Mouse (Mus musculus) megakaryocyte, embryonic 14.5 days (primary cell): ENCODE measurements around the gene Rrp7a. TPM values are rescaled to one million over a fixed set of nuclear protein-coding genes. Genes with fewer than 3 reads are reported as not detected.
A peak's percentile ranks its signal among the peaks of the same experiment; 100 is the strongest.

Source experiments
- H3K27me3 ChIP-seq: replicated peaks from 2 replicates; pipeline ENCODE3; 2012; ENCODE audit warnings: inconsistent platforms
- H3K36me3 ChIP-seq: replicated peaks from 2 replicates; pipeline ENCODE3; 2012; ENCODE audit warnings: low read length, inconsistent platforms, mixed read lengths
- H3K4me1 ChIP-seq: 2 replicates; pipeline ENCODE4 v1.6.1; 2012; ENCODE audit warnings: inconsistent platforms
- H3K4me3 ChIP-seq: replicated peaks from 2 replicates; pipeline ENCODE3; 2012; ENCODE audit warnings: moderate library complexity, mild to moderate bottlenecking, inconsistent platforms
- H3K9me3 ChIP-seq: 2 replicates; pipeline ENCODE4 v1.6.1; 2012; ENCODE audit warnings: inconsistent platforms
- FLI1 ChIP-seq: IDR thresholded peaks from 2 replicates; pipeline ENCODE4 v1.6.1; 2012; ENCODE audit warnings: low read length, inconsistent platforms, mixed read lengths
- GATA1 ChIP-seq: IDR thresholded peaks from 3 replicates; pipeline ENCODE4 v1.6.1; 2012; ENCODE audit warnings: mixed read lengths, low read length, inconsistent platforms, borderline replicate concordance
- polyA plus RNA-seq: library from polyadenylated mRNA; stranded (reverse); fragments of >175 nt; gene quantifications from 2 replicates; pipeline ENCODE4 v1.2.3, GENCODE M21; 2012; ENCODE audit warnings: low replicate concordance; ENCODE audit not compliant: insufficient read depth

Gene Rrp7a
- polyA plus RNA-seq, 1 experiment = 59.4 TPM

- Histone ChIP-seq H3K4me1 (peaks cover 31% of the 10 kb centered on the region), H3K9me3 (no peaks in the 10 kb centered on the region), H3K36me3 (peaks cover 80% of the 10 kb centered on the region), H3K27me3 (no peaks in the 10 kb centered on the region), H3K4me3 (no peak overlapping the region)
- TF ChIP-seq FLI1 (no peak), GATA1 (no peak)
These were observed 8.5 kb downstream of the Rrp7a start for GRCm38 (mm10) chr15:83114106-83114505.

DNA sequence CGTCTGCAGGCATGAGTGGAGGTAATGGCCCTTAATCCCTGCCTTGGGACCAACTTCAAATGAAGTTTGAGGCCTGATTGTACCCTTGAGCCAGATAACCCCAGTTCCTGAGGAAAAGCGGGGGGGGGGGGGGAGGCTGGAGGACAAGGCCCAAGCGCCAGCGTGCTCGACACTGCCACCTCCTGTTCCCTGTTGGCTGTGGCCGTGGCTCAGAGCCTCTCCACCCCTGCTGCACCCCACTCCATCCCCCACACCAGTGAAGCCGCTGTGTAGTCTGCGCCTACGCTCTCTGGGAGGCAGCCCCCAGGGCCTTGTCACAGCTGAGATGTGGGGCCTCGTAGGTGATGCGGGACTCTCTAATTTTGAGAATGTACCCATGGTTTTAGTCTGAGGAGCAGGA is 9.7 kb downstream of the Rrp7a start:
- Histone ChIP-seq H3K9me3 (no peaks in the 10 kb centered on the region), H3K4me1 (peaks cover 24% of the 10 kb centered on the region), H3K36me3 (peaks cover 75% of the 10 kb centered on the region), H3K27me3 (no peaks in the 10 kb centered on the region), H3K4me3 (peak overlapping the region; percentile 42)
- TF ChIP-seq GATA1 = no peak
- no peak for TF ChIP-seq FLI1

GRCm38 (mm10) chr15:83111874-83112273 is 10.7 kb downstream of the Rrp7a start:
- TF ChIP-seq GATA1 (no peak), FLI1 (no peak)
- Histone ChIP-seq H3K27me3 (no peaks in the 10 kb centered on the region), H3K4me1 (peaks cover 16% of the 10 kb centered on the region), H3K4me3 (no peak overlapping the region), H3K9me3 (no peaks in the 10 kb centered on the region), H3K36me3 (peaks cover 75% of the 10 kb centered on the region)

DNA sequence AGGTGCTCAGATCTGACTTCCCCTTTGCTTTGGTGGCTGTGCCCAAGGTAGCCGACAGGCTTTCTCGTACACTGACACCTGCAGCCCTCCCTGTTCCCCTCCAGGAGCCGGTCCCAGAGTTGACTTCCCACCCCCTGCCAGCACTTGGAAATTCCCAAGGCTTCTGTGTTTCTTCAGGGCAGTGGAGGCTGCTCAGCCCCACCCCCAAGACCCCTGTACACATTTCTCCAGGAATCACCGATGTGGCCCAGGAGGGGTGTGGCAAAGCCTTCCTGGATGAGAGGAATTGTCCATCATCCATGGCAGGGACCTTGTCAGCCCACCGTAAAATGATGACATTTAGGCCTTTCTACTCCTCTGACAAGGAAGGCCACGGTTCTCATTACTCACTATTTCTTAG is 11.3 kb downstream of the Rrp7a start:
- H3K9me3 ChIP-seq = no peaks in the 10 kb centered on the region
- peaks cover 75% of the 10 kb centered on the region for H3K36me3 ChIP-seq
- H3K27me3 ChIP-seq = no peaks in the 10 kb centered on the region
- TF ChIP-seq FLI1 (no peak), GATA1 (no peak)
- peaks cover 16% of the 10 kb centered on the region for H3K4me1 ChIP-seq
- H3K4me3 ChIP-seq = no peak overlapping the region

DNA sequence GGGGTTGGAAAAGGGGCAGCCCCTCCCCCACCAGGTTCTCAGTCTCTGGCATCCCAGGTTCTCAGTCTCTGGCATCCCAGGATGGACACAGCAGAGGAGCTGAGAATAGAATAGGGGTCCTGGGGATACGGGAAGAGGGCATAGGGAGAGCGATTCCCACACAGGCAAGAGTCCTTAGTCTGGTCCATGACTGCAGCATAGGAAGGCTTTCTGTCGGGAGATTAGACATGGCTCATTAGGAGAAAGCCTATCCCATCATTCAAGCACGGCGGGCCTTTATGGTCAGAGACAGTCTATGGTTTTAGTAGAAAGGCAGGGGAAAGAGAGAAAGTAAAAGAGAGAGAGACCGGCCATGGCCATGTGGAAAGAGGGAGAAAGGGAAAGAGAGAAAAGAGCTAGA is 14.8 kb downstream of the Rrp7a start:
- Histone ChIP-seq H3K4me3 (no peak overlapping the region), H3K4me1 (peaks cover 11% of the 10 kb centered on the region), H3K36me3 (peaks cover 84% of the 10 kb centered on the region), H3K9me3 (no peaks in the 10 kb centered on the region), H3K27me3 (no peaks in the 10 kb centered on the region)
- TF ChIP-seq GATA1 (no peak), FLI1 (no peak)

GRCm38 (mm10) chr15:83106426-83106825 is 16.2 kb downstream of the Rrp7a start:
- no peaks in the 10 kb centered on the region for H3K9me3 ChIP-seq
- H3K4me3 ChIP-seq = no peak overlapping the region
- peaks cover 85% of the 10 kb centered on the region for H3K36me3 ChIP-seq
- H3K4me1 ChIP-seq = peaks cover 7% of the 10 kb centered on the region
- no peaks in the 10 kb centered on the region for H3K27me3 ChIP-seq
- TF ChIP-seq FLI1 (no peak), GATA1 (no peak)

DNA sequence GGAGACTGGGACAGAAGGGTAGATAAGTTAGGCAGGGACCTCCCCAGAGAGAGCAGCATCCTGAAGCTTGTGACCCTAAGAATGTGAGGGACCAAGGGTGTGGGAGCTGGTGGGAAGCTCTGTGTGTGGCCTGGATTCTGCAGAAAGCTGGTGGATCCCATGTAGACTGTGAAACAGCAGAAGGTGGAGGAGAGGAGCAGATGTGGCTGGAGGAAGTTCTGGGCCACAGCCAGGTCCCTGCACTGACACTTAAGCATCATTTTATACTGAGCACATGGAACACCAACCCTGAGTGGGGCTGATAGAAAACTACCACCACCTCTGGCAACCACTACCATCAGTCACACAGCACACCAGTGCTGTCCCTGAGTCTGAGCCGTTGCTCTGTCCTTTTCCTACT is 19.5 kb downstream of the Rrp7a start:
- Histone ChIP-seq H3K4me1 (peaks cover 40% of the 10 kb centered on the region), H3K27me3 (peaks cover 6% of the 10 kb centered on the region), H3K4me3 (no peak overlapping the region), H3K9me3 (no peaks in the 10 kb centered on the region), H3K36me3 (peaks cover 60% of the 10 kb centered on the region)
- TF ChIP-seq GATA1 (no peak), FLI1 (no peak)

GRCm38 (mm10) chr15:83100332-83100662 is 22.3 kb downstream of the Rrp7a start:
- Histone ChIP-seq H3K27me3 (peaks cover 10% of the 10 kb centered on the region), H3K4me1 (peaks cover 46% of the 10 kb centered on the region), H3K36me3 (peaks cover 34% of the 10 kb centered on the region), H3K9me3 (no peaks in the 10 kb centered on the region), H3K4me3 (peak overlapping the region; percentile 93)
- no peak for TF ChIP-seq GATA1
- no peak for TF ChIP-seq FLI1

DNA sequence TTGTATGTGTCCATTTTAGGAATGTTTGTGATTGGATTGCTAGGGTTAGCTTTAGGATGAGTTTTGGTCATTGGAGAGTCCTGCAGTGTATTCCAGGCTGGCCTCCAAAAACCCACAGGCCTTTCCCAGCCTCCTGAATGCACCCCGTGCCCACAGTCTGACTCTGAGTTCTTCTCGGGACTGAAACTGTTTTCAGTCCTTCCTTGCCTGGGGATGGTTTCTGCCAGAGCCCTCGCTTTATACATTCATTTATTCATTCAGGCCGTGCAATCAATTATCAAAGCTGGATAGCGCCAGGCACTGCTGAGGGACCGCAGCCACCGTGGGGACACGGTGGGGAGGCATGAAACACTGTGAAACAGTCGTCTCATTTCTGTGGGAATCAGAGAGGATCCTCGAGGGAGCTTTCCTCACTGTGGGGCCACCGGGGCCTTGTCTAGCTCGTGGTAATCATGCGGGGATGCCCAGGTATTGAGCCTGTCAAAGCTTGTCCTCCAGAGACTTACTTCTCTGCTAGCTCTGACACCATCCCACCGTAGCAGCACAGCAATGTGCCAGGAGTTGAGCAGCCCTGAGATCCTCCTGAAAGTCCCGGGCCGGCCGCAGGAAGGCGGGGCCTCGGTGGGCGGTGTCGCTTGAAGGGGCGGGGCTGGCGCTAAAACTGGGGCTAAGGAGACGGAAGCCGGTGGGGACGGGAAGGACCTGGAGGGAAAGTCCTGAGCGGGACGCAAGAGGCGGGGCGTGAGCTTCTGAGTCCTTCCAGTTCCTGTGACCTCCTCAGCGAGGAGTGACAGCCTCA is 22.9 kb downstream of the Rrp7a start:
- Histone ChIP-seq H3K36me3 (peaks cover 29% of the 10 kb centered on the region), H3K4me1 (peaks cover 46% of the 10 kb centered on the region), H3K4me3 (peak overlapping the region; percentile 93), H3K27me3 (peaks cover 10% of the 10 kb centered on the region), H3K9me3 (no peaks in the 10 kb centered on the region)
- TF ChIP-seq FLI1 (no peak), GATA1 (no peak)

DNA sequence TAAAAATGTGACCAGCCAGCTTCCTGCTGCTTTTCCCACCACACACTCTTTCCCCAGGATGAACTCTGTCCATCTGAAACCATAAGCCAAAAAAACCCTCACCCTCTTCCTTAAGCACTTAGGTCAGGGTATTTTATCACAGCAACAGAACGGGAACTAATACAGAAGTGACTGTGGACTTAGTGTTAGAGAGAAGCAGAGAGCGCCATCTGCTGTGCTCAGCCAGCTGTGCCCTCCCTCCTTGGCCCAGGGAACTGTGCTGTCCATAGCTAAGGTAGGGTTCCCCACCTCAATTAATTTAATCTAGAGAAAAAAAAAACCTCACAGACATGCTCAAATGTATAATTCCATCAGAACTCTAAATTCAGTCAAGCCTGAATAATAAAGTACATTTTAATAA is 26.7 kb downstream of the Rrp7a start:
- Histone ChIP-seq H3K4me1 (peaks cover 35% of the 10 kb centered on the region), H3K36me3 (no peaks in the 10 kb centered on the region), H3K9me3 (no peaks in the 10 kb centered on the region), H3K4me3 (no peak overlapping the region), H3K27me3 (peaks cover 15% of the 10 kb centered on the region)
- TF ChIP-seq GATA1 (no peak), FLI1 (no peak)
